Mouse (Mus musculus) heart, adult 2 months (tissue): ENCODE measurements around the gene Fblim1. TPM values are rescaled to one million over a fixed set of nuclear protein-coding genes. Genes with fewer than 3 reads are reported as not detected.

Experiments
- DNase-seq, 2 experiments: peaks; one replicate each; pipeline ENCODE4 v3.0.0; 2021
- H3K27ac ChIP-seq: fragments of 200-600 bp; 2 replicates; pipeline ENCODE4 v1.8.1; 2022
- H3K27me3 ChIP-seq: fragments of 200-500 bp; 2 replicates; pipeline ENCODE4 v1.6.1; 2012; ENCODE audit warnings: mild to moderate bottlenecking, low read length, inconsistent platforms, mixed read lengths; ENCODE audit not compliant: control insufficient read depth, insufficient read depth
- H3K36me3 ChIP-seq: fragments of 200-500 bp; 2 replicates; pipeline ENCODE4 v1.6.1; 2012; ENCODE audit warnings: low read length, inconsistent platforms; ENCODE audit not compliant: control insufficient read depth, insufficient read depth
- H3K4me1 ChIP-seq: fragments of 200-500 bp; 2 replicates; pipeline ENCODE4 v1.6.1; 2011; ENCODE audit warnings: low read length; ENCODE audit not compliant: control insufficient read depth, insufficient read depth
- H3K4me3 ChIP-seq: fragments of 200-600 bp; 2 replicates; pipeline ENCODE4 v1.8.1; 2022
- H3K79me2 ChIP-seq: fragments of 200-500 bp; replicated peaks from 2 replicates; pipeline ENCODE4 v1.6.1; 2012; ENCODE audit warnings: mild to moderate bottlenecking, inconsistent platforms, low read length, moderate library complexity, mixed read lengths; ENCODE audit not compliant: control insufficient read depth, insufficient read depth
- H3K9ac ChIP-seq: fragments of 200-500 bp; 2 replicates; pipeline ENCODE4 v1.6.1; 2012; ENCODE audit warnings: low read depth, mild to moderate bottlenecking, control low read depth, inconsistent platforms, low read length, mixed read lengths
- CTCF ChIP-seq: fragments of 200-600 bp; IDR thresholded peaks from 2 replicates; pipeline ENCODE4 v1.8.1; 2022; ENCODE audit warnings: antibody characterized with exemption, mild to moderate bottlenecking, moderate library complexity
- EP300 ChIP-seq: fragments of 200-500 bp; IDR thresholded peaks from 2 replicates; pipeline ENCODE4 v1.6.1; 2011; ENCODE audit warnings: low read depth, low read length, control low read depth; ENCODE audit not compliant: insufficient read depth
- POLR2A ChIP-seq: fragments of 200-500 bp; IDR thresholded peaks from 2 replicates; pipeline ENCODE4 v1.6.1; 2011; ENCODE audit warnings: mild to moderate bottlenecking, low read depth, low read length, control low read depth; ENCODE audit not compliant: insufficient read depth
- WGBS: fragments of 180-500 bp; shearing (Covaris S2); methylation state at CpG from one replicate; pipeline ENCODE4 v1.1.7; 2018; 5-methylcytosine and 5-hydroxymethylcytosine counted together
- intact Hi-C: fragments of 180-260 bp; cut with DNase I; formaldehyde crosslinking; loops from one replicate; pipeline ENCODE4 v1.15.1; 2025
- polyA plus RNA-seq: library from polyadenylated mRNA; depleted of rRNA; stranded (reverse); fragments of >200 nt; gene quantifications from 2 replicates; pipeline ENCODE4 v1.2.3, GENCODE M21; 2012
- total RNA-seq, 2 experiments: library from RNA; stranded (reverse); gene quantifications; 2 replicates each; pipeline ENCODE4 v1.2.3; 2021

Fblim1 gene
- total and polyA plus RNA-seq, 3 experiments: 236 to 297 (median 263) TPM

DNA sequence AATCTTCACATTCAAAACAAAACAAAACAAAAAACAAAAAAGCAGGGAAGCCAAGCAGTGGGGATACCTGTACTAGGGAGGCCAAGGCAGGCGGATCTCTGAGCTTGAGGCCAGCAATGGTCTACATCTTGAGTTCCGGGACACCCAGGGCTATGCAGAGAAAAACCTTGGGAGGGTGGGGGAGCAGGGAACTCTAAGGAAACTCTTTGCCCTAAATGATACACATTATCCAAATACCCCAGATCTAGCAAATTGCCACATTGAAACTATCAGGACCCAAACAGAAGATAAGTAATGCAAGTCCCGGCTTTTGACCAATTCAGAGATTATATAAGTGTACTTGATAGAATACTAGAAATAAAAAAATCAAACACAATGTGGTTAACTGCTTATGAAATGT lies 62.3 kb downstream of the Fblim1 start:
- DNase-seq: no peak
- H3K79me2 ChIP-seq: no peaks in the 10 kb centered on the region
- H3K9ac ChIP-seq: no peak overlapping the region
- H3K4me3 ChIP-seq: no peak overlapping the region
- no peak for TF ChIP-seq POLR2A
- no peak for TF ChIP-seq CTCF
- no peak for TF ChIP-seq EP300
- H3K27me3 ChIP-seq: no peaks in the 10 kb centered on the region
- WGBS: 85% methylated on average over 3 of the region's 3 CpGs
- H3K36me3 ChIP-seq: peaks cover 5% of the 10 kb centered on the region
- H3K4me1 ChIP-seq: peaks cover 1% of the 10 kb centered on the region; the same call in 1 of the 2 replicates
- H3K27ac ChIP-seq: no peak overlapping the region
- intact Hi-C loops: no loop called here

- WGBS: 60% methylated on average over 7 of the region's 7 CpGs
These were observed 64.0 kb downstream of the Fblim1 start for GRCm38 (mm10) chr4:141541851-141542250.

GRCm38 (mm10) chr4:141540844-141541243 lies 65.1 kb downstream of the Fblim1 start:
- intact Hi-C loops: no loop called here
- no peak for DNase-seq

More at GRCm38 (mm10) chr4:141541851-141542250, 64.0 kb downstream of the Fblim1 start:
- Histone ChIP-seq H3K27ac (peak overlapping the region; percentile 36), H3K4me1 (0 out of 2 replicates have a peak, but pooled peaks cover 1% of the 10 kb centered on the region), H3K27me3 (no peaks in the 10 kb centered on the region), H3K4me3 (no peak overlapping the region), H3K36me3 (peaks cover 3% of the 10 kb centered on the region; the same call in 1 of the 2 replicates), H3K79me2 (no peaks in the 10 kb centered on the region), H3K9ac (no peak overlapping the region)
- intact Hi-C loops: no loop called here
- no peak for DNase-seq
- TF ChIP-seq POLR2A: 0 out of 2 replicates have a peak, but pooled peaks have one; percentile 21
- TF ChIP-seq EP300: no peak

GRCm38 (mm10) chr4:141539213-141539767 lies 66.6 kb downstream of the Fblim1 start:
- WGBS: 30% methylated on average over 12 of the region's 12 CpGs
- Histone ChIP-seq H3K27ac (peak overlapping the region; percentile 97), H3K79me2 (peaks cover 3% of the 10 kb centered on the region; the same call in 1 of the 2 replicates), H3K27me3 (no peaks in the 10 kb centered on the region), H3K4me1 (peaks cover 5% of the 10 kb centered on the region), H3K4me3 (peak overlapping the region; percentile 53), H3K36me3 (peaks cover 5% of the 10 kb centered on the region; the same call in 1 of the 2 replicates), H3K9ac (peak overlapping the region; percentile 75; the same call in 1 of the 2 replicates)
- TF ChIP-seq POLR2A: no peak
- TF ChIP-seq EP300: no peak
- no peak for TF ChIP-seq CTCF
- no peak for DNase-seq
- intact Hi-C loops: loop anchor here (2.0 kb wide), 1 partner anchor 36 kb away; no protein-coding TSS in a partner anchor

More at GRCm38 (mm10) chr4:141540844-141541243, 65.1 kb downstream of the Fblim1 start:
- H3K79me2 ChIP-seq: peaks cover 3% of the 10 kb centered on the region; the same call in 1 of the 2 replicates
- H3K36me3 ChIP-seq: peaks cover 3% of the 10 kb centered on the region; the same call in 1 of the 2 replicates
- H3K9ac ChIP-seq: no peak overlapping the region
- TF ChIP-seq EP300 (no peak), CTCF (no peak)
- peaks cover 1% of the 10 kb centered on the region; the same call in 1 of the 2 replicates for H3K4me1 ChIP-seq
- 53% methylated on average over 3 of the region's 3 CpGs for WGBS
- no peak overlapping the region for H3K4me3 ChIP-seq
- no peaks in the 10 kb centered on the region for H3K27me3 ChIP-seq
- no peak overlapping the region for H3K27ac ChIP-seq

DNA sequence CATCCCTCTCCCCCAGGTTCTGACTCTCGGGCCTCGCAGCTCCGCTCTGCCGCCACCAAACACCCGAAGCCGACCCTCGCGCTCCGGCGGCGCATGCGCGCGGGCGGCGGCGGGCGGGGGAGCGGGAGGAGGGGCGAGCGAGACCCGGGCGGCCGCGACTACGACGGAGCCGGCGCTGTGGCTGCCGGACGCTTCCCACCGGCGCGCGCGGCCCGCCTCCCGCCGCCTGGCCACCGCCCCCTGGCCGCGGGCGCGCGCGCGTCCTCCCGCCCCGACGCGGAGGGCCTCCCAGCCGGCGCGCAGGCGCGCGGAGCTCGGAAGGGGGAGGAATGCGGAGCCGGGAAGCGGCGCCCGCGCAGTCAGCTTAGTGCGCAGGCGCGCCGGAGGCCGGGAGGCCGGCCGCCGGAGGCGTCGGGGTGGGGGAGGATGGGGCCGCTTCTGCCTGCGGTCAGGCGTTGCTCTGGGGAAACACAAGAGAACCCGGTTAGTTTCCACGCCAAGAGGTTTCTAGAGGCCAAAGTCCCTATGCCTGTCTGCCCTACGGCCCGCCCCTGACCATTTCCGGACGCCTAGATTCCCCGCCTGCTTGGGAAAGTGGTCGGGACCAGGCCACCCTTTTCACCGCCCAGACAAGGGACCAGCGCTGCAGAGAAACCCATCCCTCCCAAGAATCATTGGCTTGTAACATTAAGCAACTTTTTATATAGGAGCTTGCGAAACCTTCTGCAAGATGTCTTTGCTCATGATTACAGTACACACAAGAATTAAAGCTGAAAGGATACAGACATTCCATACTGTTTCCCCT lies 67.3 kb downstream of the Fblim1 start, which contains the start of gene Spen:
TSS of gene Spen (minus strand) at position 190 of the 805 bp plus-strand sequence.
- TF ChIP-seq POLR2A (peak; percentile 90), EP300 (peak; percentile 51; the same call in 1 of the 2 replicates), CTCF (no peak)
- DNase-seq: peak; percentile 95 to 99
- peak within 1 kb of the TSS; percentile 86 for H3K4me3 ChIP-seq
- no peaks in the 10 kb centered on the region for H3K27me3 ChIP-seq
- H3K9ac ChIP-seq: peak within 1 kb of the TSS; percentile 91
- WGBS: 2% methylated on average over 88 of the region's 88 CpGs
- H3K79me2 ChIP-seq: peaks cover 3% of the 10 kb centered on the region; the same call in 1 of the 2 replicates
- H3K27ac ChIP-seq: peak within 1 kb of the TSS; percentile 97
- intact Hi-C loops: loop anchor here (1.0 to 2.0 kb wide), 3 partner anchors 8 to 36 kb away; no protein-coding TSS in a partner anchor
- peaks cover 5% of the 10 kb centered on the region; the same call in 1 of the 2 replicates for H3K36me3 ChIP-seq
- peaks cover 5% of the 10 kb centered on the region for H3K4me1 ChIP-seq
